Mouse (Mus musculus): ENCODE data around the gene Med1.

DNA sequence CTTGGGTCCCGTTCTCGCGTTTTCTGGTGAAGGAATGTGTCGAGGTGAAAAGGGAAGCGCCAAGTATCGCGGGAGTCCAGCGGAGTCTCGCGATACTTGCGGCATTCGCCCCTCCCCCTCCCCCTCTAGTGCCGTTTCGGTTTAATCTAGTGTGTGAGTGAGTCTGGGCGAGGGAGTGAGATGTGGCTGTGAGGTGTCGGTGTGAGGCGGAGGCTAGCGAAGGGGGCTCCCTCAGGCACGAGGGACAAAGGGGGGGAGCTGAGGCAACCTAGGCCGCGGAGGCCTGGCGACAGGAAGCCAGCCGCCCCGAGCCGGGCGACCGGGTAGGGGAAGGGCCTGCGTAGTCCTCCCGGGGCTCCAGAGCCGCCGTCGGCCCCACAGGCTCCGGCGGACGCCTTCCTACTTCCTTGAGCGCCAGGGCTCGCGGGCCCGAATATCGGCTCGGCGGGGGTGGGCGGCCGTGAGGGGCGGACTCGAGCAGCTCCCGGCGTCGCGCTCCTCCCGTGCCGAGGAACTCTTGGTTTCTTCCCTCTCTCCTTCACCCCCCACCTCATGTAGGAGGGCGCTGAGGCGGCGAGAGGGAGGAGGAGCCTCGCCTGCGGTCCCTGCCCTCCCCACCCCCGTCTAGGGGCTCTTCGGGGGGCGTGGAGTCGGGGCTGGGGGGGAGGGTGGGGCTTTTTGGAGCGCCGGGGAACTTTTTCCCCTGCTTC lies 9.7 kb upstream of the Med1 start, which contains the start of gene Cdk12:
- no peak for TF ChIP-seq CTCF (IDR thresholded peaks at IDR 0.05; ENCODE audit: low read depth, low read length)
- no peak for TF ChIP-seq TAL1 (conservative IDR thresholded peaks at IDR 0.05; ENCODE audit: low read depth, low read length)

Data from G1E (cell line).